Mouse (Mus musculus) hindbrain, embryonic 11.5 days (tissue): ENCODE results near the gene Itgb3. TPM values are rescaled to one million over a fixed set of nuclear protein-coding genes. Genes with fewer than 3 reads are reported as not detected.

Experiments used
- ATAC-seq: fragments of 200-750 bp; cut with Nextera tagmentation; 2 replicates; pipeline ENCODE4 v1.8.0; 2017; ENCODE audit warnings: mild to moderate bottlenecking, moderate TSS enrichment, moderate library complexity; ENCODE audit not compliant: low FRiP score
- DNase-seq: peaks from one replicate; pipeline ENCODE4 v3.0.0-alpha.2; 2015; ENCODE audit warnings: low spot score
- H3K27ac ChIP-seq: fragments of 300-500 bp; sonication (generic); 2 replicates; pipeline ENCODE4 v1.5.1; 2014; ENCODE audit warnings: mild to moderate bottlenecking, low read depth, low read length
- H3K27me3 ChIP-seq: fragments of 300-500 bp; sonication (generic); 2 replicates; pipeline ENCODE4 v1.6.1; 2014; ENCODE audit warnings: mild to moderate bottlenecking, low read length, moderate library complexity, mixed read lengths; ENCODE audit not compliant: control insufficient read depth, insufficient read depth
- H3K36me3 ChIP-seq: fragments of 300-500 bp; sonication (generic); 2 replicates; pipeline ENCODE4 v1.6.1; 2014; ENCODE audit warnings: mild to moderate bottlenecking, low read length, moderate library complexity, mixed read lengths; ENCODE audit not compliant: control insufficient read depth, insufficient read depth
- H3K4me1 ChIP-seq: fragments of 300-500 bp; sonication (generic); replicated peaks from 2 replicates; pipeline ENCODE4 v1.6.1; 2014; ENCODE audit warnings: low read length, mixed read lengths; ENCODE audit not compliant: control insufficient read depth, insufficient read depth
- H3K4me2 ChIP-seq: fragments of 300-500 bp; sonication (generic); replicated peaks from 2 replicates; pipeline ENCODE4 v1.6.1; 2014; ENCODE audit warnings: mild to moderate bottlenecking, low read depth, low read length
- H3K4me3 ChIP-seq: fragments of 300-500 bp; sonication (generic); 2 replicates; pipeline ENCODE4 v1.5.1; 2014; ENCODE audit warnings: low read depth, low read length
- H3K9ac ChIP-seq: fragments of 300-500 bp; sonication (generic); 2 replicates; pipeline ENCODE4 v1.6.1; 2014; ENCODE audit warnings: low read depth, low read length
- H3K9me3 ChIP-seq: fragments of 300-500 bp; sonication (generic); 2 replicates; pipeline ENCODE4 v1.6.1; 2016; ENCODE audit warnings: low read length; ENCODE audit not compliant: control insufficient read depth
- WGBS: fragments of 180-500 bp; shearing (Covaris S2); extraction: QIAGEN DNeasy Blood & Tissue Kit; methylation state at CpG from one replicate; pipeline ENCODE4 v1.1.7; 2014; 5-methylcytosine and 5-hydroxymethylcytosine counted together
- polyA plus RNA-seq: library from polyadenylated mRNA; unstranded; fragments of >200 nt; fragmentation: Nextera tagmentation; extraction: Ambion mirVana; gene quantifications from 2 replicates; pipeline ENCODE4 v1.2.1, GENCODE M21; 2014

The Itgb3 gene
- polyA plus RNA-seq, 1 experiment from 2014 or later = 1.3 TPM

- DNase-seq = no peak
- no peak overlapping the region for H3K4me2 ChIP-seq
- ATAC-seq = no peak
- WGBS = 95% methylated on average over 14 of the region's 14 CpGs
- no peaks in the 10 kb centered on the region for H3K27me3 ChIP-seq
- H3K36me3 ChIP-seq = no peaks in the 10 kb centered on the region
- no peak overlapping the region for H3K27ac ChIP-seq
- no peak overlapping the region for H3K9ac ChIP-seq
- no peaks in the 10 kb centered on the region for H3K9me3 ChIP-seq
- no peak overlapping the region for H3K4me3 ChIP-seq
- no peaks in the 10 kb centered on the region for H3K4me1 ChIP-seq
Measured at GRCm38 (mm10) chr11:104637010-104637409, 29.2 kb downstream of the Itgb3 start.

GRCm38 (mm10) chr11:104638006-104638405 is 30.2 kb downstream of the Itgb3 start:
- ATAC-seq = no peak
- Histone ChIP-seq H3K36me3 (no peaks in the 10 kb centered on the region), H3K9me3 (no peaks in the 10 kb centered on the region), H3K4me2 (no peak overlapping the region), H3K4me3 (no peak overlapping the region), H3K27ac (no peak overlapping the region), H3K4me1 (no peaks in the 10 kb centered on the region), H3K9ac (no peak overlapping the region), H3K27me3 (no peaks in the 10 kb centered on the region)
- 55% methylated on average over 5 of the region's 5 CpGs for WGBS
- DNase-seq = no peak

- H3K27ac ChIP-seq = no peak overlapping the region
- no peaks in the 10 kb centered on the region for H3K4me1 ChIP-seq
- no peak for ATAC-seq
- no peak overlapping the region for H3K4me2 ChIP-seq
- WGBS = 75% methylated on average over 2 of the region's 2 CpGs
- H3K9ac ChIP-seq = no peak overlapping the region
- no peaks in the 10 kb centered on the region for H3K36me3 ChIP-seq
- H3K27me3 ChIP-seq = no peaks in the 10 kb centered on the region
- no peak overlapping the region for H3K4me3 ChIP-seq
- no peak for DNase-seq
- no peaks in the 10 kb centered on the region for H3K9me3 ChIP-seq
Measured at GRCm38 (mm10) chr11:104638906-104639305, 31.1 kb downstream of the Itgb3 start.

GRCm38 (mm10) chr11:104639634-104640033 is 31.8 kb downstream of the Itgb3 start:
- Histone ChIP-seq H3K27me3 (no peaks in the 10 kb centered on the region), H3K9me3 (no peaks in the 10 kb centered on the region), H3K9ac (no peak overlapping the region), H3K4me2 (no peak overlapping the region), H3K4me3 (no peak overlapping the region), H3K36me3 (no peaks in the 10 kb centered on the region), H3K27ac (no peak overlapping the region), H3K4me1 (no peaks in the 10 kb centered on the region)
- DNase-seq = no peak
- no peak for ATAC-seq
- WGBS = 87% methylated on average over 9 of the region's 9 CpGs

GRCm38 (mm10) chr11:104640894-104641293 is 33.1 kb downstream of the Itgb3 start:
- Histone ChIP-seq H3K9ac (no peak overlapping the region), H3K27ac (no peak overlapping the region), H3K27me3 (no peaks in the 10 kb centered on the region), H3K4me3 (no peak overlapping the region), H3K36me3 (no peaks in the 10 kb centered on the region), H3K9me3 (no peaks in the 10 kb centered on the region), H3K4me2 (no peak overlapping the region), H3K4me1 (no peaks in the 10 kb centered on the region)
- DNase-seq (no peak), ATAC-seq (no peak)
- WGBS = 82% methylated on average over 10 of the region's 10 CpGs

- H3K27ac ChIP-seq = no peak overlapping the region
- 78% methylated on average over 4 of the region's 4 CpGs for WGBS
- no peak for DNase-seq
- H3K36me3 ChIP-seq = no peaks in the 10 kb centered on the region
- H3K9ac ChIP-seq = no peak overlapping the region
- H3K4me3 ChIP-seq = no peak overlapping the region
- H3K9me3 ChIP-seq = no peaks in the 10 kb centered on the region
- no peak for ATAC-seq
- H3K4me1 ChIP-seq = no peaks in the 10 kb centered on the region
- no peak overlapping the region for H3K4me2 ChIP-seq
- no peaks in the 10 kb centered on the region for H3K27me3 ChIP-seq
Measured at GRCm38 (mm10) chr11:104643236-104643635, 35.4 kb downstream of the Itgb3 start.

GRCm38 (mm10) chr11:104645402-104645801 is 37.6 kb downstream of the Itgb3 start:
- no peak for ATAC-seq
- no peaks in the 10 kb centered on the region for H3K4me1 ChIP-seq
- H3K9me3 ChIP-seq = no peaks in the 10 kb centered on the region
- H3K27me3 ChIP-seq = no peaks in the 10 kb centered on the region
- H3K27ac ChIP-seq = no peak overlapping the region
- no peaks in the 10 kb centered on the region for H3K36me3 ChIP-seq
- no peak overlapping the region for H3K4me2 ChIP-seq
- 94% methylated on average over 6 of the region's 6 CpGs for WGBS
- H3K4me3 ChIP-seq = no peak overlapping the region
- H3K9ac ChIP-seq = no peak overlapping the region
- no peak for DNase-seq

- ATAC-seq (no peak), DNase-seq (no peak)
- Histone ChIP-seq H3K4me3 (no peak overlapping the region), H3K9me3 (no peaks in the 10 kb centered on the region), H3K27ac (no peak overlapping the region), H3K27me3 (no peaks in the 10 kb centered on the region), H3K9ac (no peak overlapping the region), H3K4me1 (no peaks in the 10 kb centered on the region), H3K36me3 (no peaks in the 10 kb centered on the region), H3K4me2 (no peak overlapping the region)
- WGBS = 86% methylated on average over 4 of the region's 4 CpGs
Measured at GRCm38 (mm10) chr11:104646173-104646572, 38.4 kb downstream of the Itgb3 start.

GRCm38 (mm10) chr11:104646611-104647010 is 38.8 kb downstream of the Itgb3 start:
- ATAC-seq = no peak
- H3K4me2 ChIP-seq = no peak overlapping the region
- DNase-seq = no peak
- no peaks in the 10 kb centered on the region for H3K27me3 ChIP-seq
- H3K9ac ChIP-seq = no peak overlapping the region
- H3K9me3 ChIP-seq = no peaks in the 10 kb centered on the region
- H3K4me3 ChIP-seq = no peak overlapping the region
- H3K27ac ChIP-seq = no peak overlapping the region
- no peaks in the 10 kb centered on the region for H3K36me3 ChIP-seq
- WGBS = 87% methylated on average over 4 of the region's 5 CpGs
- no peaks in the 10 kb centered on the region for H3K4me1 ChIP-seq
